Mouse (Mus musculus) retina, adult 2 months (tissue): ENCODE data around the gene Usp39.

Source experiments
- DNase-seq: peaks from one replicate; pipeline ENCODE4 v3.0.0-alpha.2; 2012; ENCODE audit warnings: low read depth, low spot score

Gene Usp39

GRCm38 (mm10) chr6:72302349-72302925 is 42.5 kb downstream of the Usp39 start:
- DNase-seq: no peak

GRCm38 (mm10) chr6:72297825-72298224 is 47.2 kb downstream of the Usp39 start:
- DNase-seq: no peak

GRCm38 (mm10) chr6:72292972-72293651 is 51.9 kb downstream of the Usp39 start:
- DNase-seq: no peak

GRCm38 (mm10) chr6:72289484-72289883 is 55.5 kb downstream of the Usp39 start:
- no peak for DNase-seq

- DNase-seq: peak; percentile 6
Observed at GRCm38 (mm10) chr6:72283914-72284313, 61.1 kb downstream of the Usp39 start.

- DNase-seq: no peak
Observed at GRCm38 (mm10) chr6:72280410-72280998, 64.5 kb downstream of the Usp39 start.

GRCm38 (mm10) chr6:72279505-72279904 is 65.5 kb downstream of the Usp39 start:
- no peak for DNase-seq

- DNase-seq: no peak
Observed at GRCm38 (mm10) chr6:72278835-72279234, 66.1 kb downstream of the Usp39 start.

- DNase-seq: no peak
Observed at GRCm38 (mm10) chr6:72277508-72278166, 67.3 kb downstream of the Usp39 start.

GRCm38 (mm10) chr6:72276972-72277441 is 68.0 kb downstream of the Usp39 start:
- DNase-seq: no peak

GRCm38 (mm10) chr6:72276141-72276540 is 68.8 kb downstream of the Usp39 start:
- no peak for DNase-seq

- DNase-seq: no peak
Observed at GRCm38 (mm10) chr6:72275527-72275926, 69.5 kb downstream of the Usp39 start.

- no peak for DNase-seq
Observed at GRCm38 (mm10) chr6:72273153-72273552, 71.8 kb downstream of the Usp39 start.

- DNase-seq: no peak
Observed at GRCm38 (mm10) chr6:72272161-72272696, 72.8 kb downstream of the Usp39 start.

GRCm38 (mm10) chr6:72270952-72271519 is 73.9 kb downstream of the Usp39 start:
- DNase-seq: no peak

- DNase-seq: no peak
Observed at GRCm38 (mm10) chr6:72270258-72270657, 74.7 kb downstream of the Usp39 start.
